Mouse (Mus musculus) megakaryocyte, embryonic 14.5 days (primary cell): ENCODE data around the gene Rp9. TPM values are rescaled to one million over a fixed set of nuclear protein-coding genes. Genes with fewer than 3 reads are reported as not detected.
"Not testable (repeated sequence)": the region's sequence is repeated elsewhere in the genome, so short reads cannot be mapped to it uniquely, and the experiment has no call there.

Experiments
- H3K27me3 ChIP-seq: replicated peaks from 2 replicates; pipeline ENCODE3; 2012; ENCODE audit warnings: inconsistent platforms
- H3K36me3 ChIP-seq: replicated peaks from 2 replicates; pipeline ENCODE3; 2012; ENCODE audit warnings: low read length, inconsistent platforms, mixed read lengths
- H3K4me1 ChIP-seq: 2 replicates; pipeline ENCODE4 v1.6.1; 2012; ENCODE audit warnings: inconsistent platforms
- H3K4me3 ChIP-seq: replicated peaks from 2 replicates; pipeline ENCODE3; 2012; ENCODE audit warnings: moderate library complexity, mild to moderate bottlenecking, inconsistent platforms
- H3K9me3 ChIP-seq: 2 replicates; pipeline ENCODE4 v1.6.1; 2012; ENCODE audit warnings: inconsistent platforms
- FLI1 ChIP-seq: IDR thresholded peaks from 2 replicates; pipeline ENCODE4 v1.6.1; 2012; ENCODE audit warnings: low read length, inconsistent platforms, mixed read lengths
- GATA1 ChIP-seq: IDR thresholded peaks from 3 replicates; pipeline ENCODE4 v1.6.1; 2012; ENCODE audit warnings: mixed read lengths, low read length, inconsistent platforms, borderline replicate concordance
- polyA plus RNA-seq: library from polyadenylated mRNA; stranded (reverse); fragments of >175 nt; gene quantifications from 2 replicates; pipeline ENCODE4 v1.2.3, GENCODE M21; 2012; ENCODE audit warnings: low replicate concordance; ENCODE audit not compliant: insufficient read depth

Gene Rp9
- polyA plus RNA-seq, 1 experiment, result 44.5 TPM

DNA sequence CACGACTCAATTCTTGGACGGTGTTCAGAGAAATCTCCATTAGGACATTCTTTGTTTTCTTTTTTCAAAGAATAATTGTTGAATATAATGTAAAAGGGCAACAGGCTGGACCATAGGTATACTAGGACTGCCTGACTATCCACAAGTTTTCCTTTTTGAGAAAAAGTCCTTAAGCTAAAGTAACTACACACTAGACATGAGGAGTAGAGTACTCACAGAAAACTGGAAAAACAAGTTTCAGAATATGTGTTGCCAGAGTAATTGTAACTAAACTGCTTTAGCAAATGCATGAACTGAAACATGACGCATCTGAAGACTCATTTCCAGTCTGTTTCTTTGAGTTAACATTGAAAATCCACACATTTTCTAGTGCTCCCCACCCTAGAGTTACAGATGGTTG, 64.1 kb downstream of the Rp9 start:
- Histone ChIP-seq H3K36me3 (no peaks in the 10 kb centered on the region), H3K27me3 (no peaks in the 10 kb centered on the region), H3K4me3 (no peak overlapping the region), H3K4me1 (peaks cover 7% of the 10 kb centered on the region), H3K9me3 (no peaks in the 10 kb centered on the region)
- no peak for TF ChIP-seq GATA1
- TF ChIP-seq FLI1, result no peak

DNA sequence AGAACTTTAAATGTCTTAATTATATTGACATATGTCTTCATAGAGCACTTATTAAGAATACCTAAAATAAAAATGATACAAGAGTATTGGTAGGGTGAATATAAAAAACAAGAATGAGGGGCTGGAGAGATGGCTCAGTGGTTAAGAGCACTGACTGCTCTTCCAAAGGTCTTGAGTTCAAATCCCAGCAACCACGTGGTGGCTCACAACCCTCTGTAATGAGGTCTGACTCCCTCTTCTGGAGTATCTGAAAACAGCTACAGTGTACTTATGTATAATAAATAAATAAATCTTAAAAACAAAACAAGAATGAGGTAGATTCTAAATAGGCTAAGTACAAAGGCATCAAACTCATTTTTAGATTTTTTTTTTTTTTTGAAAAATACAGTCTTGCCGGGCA, 66.0 kb downstream of the Rp9 start:
- H3K9me3 ChIP-seq, H3K27me3 ChIP-seq, H3K36me3 ChIP-seq, H3K4me1 ChIP-seq, H3K4me3 ChIP-seq: not testable (repeated sequence)

DNA sequence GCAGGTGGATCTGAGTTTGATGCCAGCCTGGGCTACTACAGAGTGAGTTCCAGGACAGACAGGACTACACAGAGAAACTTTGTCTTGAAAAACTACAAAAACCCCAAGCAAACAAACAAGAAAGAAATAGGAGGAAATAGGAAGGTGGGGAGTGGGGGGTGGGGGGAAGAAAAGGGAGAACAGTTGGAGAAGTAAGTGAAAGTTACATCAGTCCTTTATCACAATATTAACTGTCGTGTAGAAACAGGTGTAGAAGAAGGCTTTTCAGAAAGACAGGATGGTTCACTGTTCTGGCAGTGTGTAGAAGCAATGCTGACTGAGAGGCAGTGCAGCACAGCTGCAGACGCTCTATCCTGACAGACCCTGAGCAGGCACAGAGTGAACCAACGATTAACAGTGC, 66.6 kb downstream of the Rp9 start:
- Histone ChIP-seq H3K27me3 (no peaks in the 10 kb centered on the region), H3K4me1 (no peaks in the 10 kb centered on the region), H3K4me3 (no peak overlapping the region), H3K36me3 (no peaks in the 10 kb centered on the region), H3K9me3 (no peaks in the 10 kb centered on the region)
- no peak for TF ChIP-seq FLI1

DNA sequence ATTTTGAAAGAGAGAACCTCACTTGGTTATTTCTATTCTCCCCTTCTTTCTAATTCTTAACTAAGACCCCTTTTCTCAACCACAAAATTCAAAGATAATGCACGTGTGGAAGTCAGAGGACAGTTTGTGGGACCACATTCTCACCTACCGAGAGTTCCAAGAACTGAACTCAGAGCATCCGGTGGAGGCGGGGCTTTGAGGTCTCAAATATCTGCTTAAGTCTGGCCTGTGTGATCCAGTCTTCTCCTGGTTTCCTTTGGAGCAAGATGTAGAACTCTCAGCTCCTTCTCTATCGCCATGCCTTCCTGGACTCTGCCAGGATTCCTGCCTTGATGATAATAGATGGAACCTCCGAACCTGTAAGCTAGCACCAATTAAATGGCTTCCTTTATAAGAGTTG, 67.5 kb downstream of the Rp9 start:
- H3K9me3 ChIP-seq, result no peaks in the 10 kb centered on the region
- no peaks in the 10 kb centered on the region for H3K27me3 ChIP-seq
- TF ChIP-seq FLI1 (no peak), GATA1 (no peak)
- no peaks in the 10 kb centered on the region for H3K4me1 ChIP-seq
- no peak overlapping the region for H3K4me3 ChIP-seq
- no peaks in the 10 kb centered on the region for H3K36me3 ChIP-seq

DNA sequence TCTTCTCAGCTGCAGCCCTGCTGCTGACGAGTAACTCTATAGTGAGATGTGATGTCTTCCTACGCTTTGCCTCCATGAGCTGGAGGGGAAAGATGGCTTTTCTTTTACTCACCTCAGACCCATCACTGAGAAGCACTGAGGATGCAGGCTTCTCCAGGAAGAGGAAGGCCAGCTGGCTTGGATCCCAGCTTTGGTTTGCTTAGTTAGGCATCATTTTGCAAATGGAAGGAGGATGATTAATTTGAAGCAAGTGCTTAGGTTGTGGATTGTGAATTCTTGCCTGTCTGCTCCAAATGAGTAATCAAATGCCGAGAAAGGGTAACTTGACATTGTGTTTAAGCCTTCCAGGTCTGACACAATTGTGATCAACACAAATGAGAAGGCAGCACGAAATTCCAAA, 70.5 kb downstream of the Rp9 start:
- Histone ChIP-seq H3K4me1 (no peaks in the 10 kb centered on the region; the same call in 1 of the 2 replicates), H3K4me3 (no peak overlapping the region), H3K9me3 (no peaks in the 10 kb centered on the region), H3K27me3 (no peaks in the 10 kb centered on the region), H3K36me3 (no peaks in the 10 kb centered on the region)
- TF ChIP-seq FLI1 (no peak), GATA1 (no peak)

DNA sequence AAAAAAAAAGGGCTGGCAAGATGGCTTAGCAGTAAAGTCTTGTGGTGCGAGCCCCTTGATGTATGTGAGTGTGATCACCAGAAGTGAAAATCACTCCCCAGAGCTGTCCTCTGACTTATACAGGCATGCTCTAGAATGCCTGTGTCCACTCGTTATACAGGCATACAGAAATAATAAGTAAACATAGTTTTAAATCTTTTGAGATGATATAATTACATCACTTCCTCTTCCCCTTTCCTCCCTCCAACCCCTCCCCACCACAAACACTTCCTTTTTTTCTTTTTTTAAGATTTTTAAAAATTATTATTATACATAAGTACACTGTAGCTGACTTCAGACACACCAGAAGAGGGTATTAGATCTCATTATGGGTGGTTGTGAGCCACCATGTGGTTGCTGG, 74.8 kb downstream of the Rp9 start:
- peaks cover 3% of the 10 kb centered on the region; the same call in 1 of the 2 replicates for H3K9me3 ChIP-seq
- H3K4me1 ChIP-seq, result peaks cover 10% of the 10 kb centered on the region
- H3K4me3 ChIP-seq, result no peak overlapping the region
- no peaks in the 10 kb centered on the region for H3K27me3 ChIP-seq
- TF ChIP-seq GATA1 (no peak), FLI1 (no peak)
- H3K36me3 ChIP-seq, result no peaks in the 10 kb centered on the region

DNA sequence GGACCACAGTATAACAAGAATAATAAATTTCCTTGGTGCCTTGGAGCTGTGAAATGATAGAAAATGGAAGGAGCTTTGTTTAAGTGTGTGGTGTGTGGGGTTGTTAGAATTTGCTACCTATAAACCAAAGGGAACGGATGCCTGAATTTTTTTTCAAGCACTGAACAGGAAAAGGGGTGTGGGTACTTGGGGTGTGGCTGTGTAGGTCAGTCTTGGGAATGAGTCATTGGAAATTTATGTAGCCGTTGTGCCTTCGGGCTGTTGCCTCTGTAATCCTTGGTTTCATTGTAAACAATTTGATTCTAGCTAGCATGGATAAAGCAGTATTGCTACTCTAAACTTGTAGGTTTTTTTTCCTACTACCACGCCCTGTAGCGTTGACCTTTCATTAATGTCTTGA, 79.2 kb downstream of the Rp9 start:
- Histone ChIP-seq H3K36me3 (no peaks in the 10 kb centered on the region), H3K9me3 (peaks cover 3% of the 10 kb centered on the region; the same call in 1 of the 2 replicates), H3K4me3 (no peak overlapping the region), H3K27me3 (no peaks in the 10 kb centered on the region), H3K4me1 (peaks cover 42% of the 10 kb centered on the region)
- TF ChIP-seq FLI1 (no peak), GATA1 (no peak)

DNA sequence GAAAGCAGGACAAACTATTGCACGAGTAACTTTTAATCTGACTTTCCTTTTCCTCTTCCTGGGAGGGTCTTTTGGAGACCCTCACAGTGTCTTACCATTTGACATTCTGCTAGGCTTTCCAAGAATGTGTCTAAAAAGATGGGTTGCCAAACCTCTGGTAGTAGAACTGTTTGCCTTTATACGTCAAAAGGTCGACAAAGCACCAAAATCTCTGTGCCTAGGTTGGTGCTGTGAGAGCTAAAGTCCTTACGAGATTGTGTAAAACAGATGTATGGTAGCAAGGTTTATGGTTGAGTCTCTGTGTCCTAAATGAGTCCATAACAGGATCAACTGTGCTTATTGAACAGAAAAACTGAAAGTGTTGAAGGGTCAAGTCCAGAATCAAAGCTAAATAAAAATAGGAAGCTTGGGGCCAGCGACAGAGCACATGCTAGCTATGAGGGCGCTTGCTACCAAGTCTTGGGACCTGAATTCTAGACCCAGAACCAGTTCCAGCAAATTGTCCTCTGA, 79.8 kb downstream of the Rp9 start:
- Histone ChIP-seq H3K4me1 (peaks cover 45% of the 10 kb centered on the region), H3K9me3 (peaks cover 3% of the 10 kb centered on the region; the same call in 1 of the 2 replicates), H3K27me3 (no peaks in the 10 kb centered on the region), H3K4me3 (peak overlapping the region; percentile 99), H3K36me3 (no peaks in the 10 kb centered on the region)
- no peak for TF ChIP-seq GATA1
- no peak for TF ChIP-seq FLI1

DNA sequence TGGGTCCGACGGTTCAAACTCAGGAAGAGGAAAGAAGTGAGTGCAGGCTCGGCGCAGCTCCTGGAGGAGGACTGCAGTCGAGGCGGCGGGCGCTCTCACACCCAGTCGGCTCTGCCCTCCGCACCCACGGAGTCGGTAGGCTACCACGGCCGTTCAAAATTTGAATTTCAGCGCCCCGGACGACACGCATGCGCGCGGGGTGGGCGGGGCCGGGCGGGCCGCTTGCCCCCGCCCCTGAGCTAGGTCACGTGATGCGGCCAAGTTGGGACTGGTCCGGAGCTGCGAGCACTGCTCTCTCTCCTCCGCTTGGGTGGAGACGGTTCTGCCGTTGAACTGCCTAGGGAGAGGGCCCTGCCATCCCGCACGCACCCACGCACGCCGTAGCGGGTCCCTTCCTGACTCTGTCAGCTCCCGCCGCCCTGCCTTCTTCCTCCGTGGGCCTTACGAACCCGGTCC, 80.5 kb downstream of the Rp9 start, which contains the start of gene Anln:
Anln (minus strand) TSS at position 168 of the 456 bp plus-strand sequence.
- TF ChIP-seq FLI1 (peak; percentile 22; the same call in 1 of the 2 replicates), GATA1 (no peak)
- H3K9me3 ChIP-seq, result peaks cover 3% of the 10 kb centered on the region; the same call in 1 of the 2 replicates
- H3K36me3 ChIP-seq, result peaks cover under 1% of the 10 kb centered on the region
- H3K4me3 ChIP-seq, result peak within 1 kb of the TSS; percentile 99
- peaks cover 48% of the 10 kb centered on the region for H3K4me1 ChIP-seq
- H3K27me3 ChIP-seq, result no peaks in the 10 kb centered on the region

DNA sequence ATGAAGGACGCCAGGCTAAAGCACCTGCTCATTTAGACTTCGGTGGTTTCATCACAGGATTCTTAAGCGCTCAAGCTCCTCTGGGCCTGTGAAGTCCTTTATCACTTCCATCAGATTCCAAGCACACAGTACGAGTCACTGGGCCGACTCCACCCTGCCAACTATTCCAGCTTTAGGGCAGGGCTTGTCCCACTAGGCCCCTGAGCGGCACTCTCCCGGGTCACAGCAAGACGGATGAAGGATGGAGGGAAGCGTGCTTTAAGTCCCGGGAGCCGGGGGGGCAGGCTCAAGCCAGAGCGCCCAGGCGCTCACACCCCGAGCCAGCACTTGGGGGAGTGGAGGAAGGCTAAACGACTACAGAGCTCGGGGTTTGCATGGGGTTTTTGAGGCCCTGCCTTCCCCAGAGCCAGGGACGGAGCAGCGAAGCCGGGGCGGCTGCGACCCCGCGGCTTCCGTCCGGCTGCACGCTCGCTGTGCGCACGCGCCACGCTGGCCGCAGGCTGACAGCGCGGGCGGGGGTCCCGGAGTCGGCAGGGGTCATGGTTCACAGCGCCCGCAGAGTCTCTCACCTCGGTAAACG, 81.1 kb downstream of the Rp9 start:
- Histone ChIP-seq H3K4me3 (peak overlapping the region; percentile 99), H3K4me1 (peaks cover 50% of the 10 kb centered on the region), H3K36me3 (peaks cover 3% of the 10 kb centered on the region), H3K27me3 (no peaks in the 10 kb centered on the region), H3K9me3 (no peaks in the 10 kb centered on the region)
- no peak for TF ChIP-seq GATA1
- TF ChIP-seq FLI1, result no peak
